Mouse (Mus musculus): ENCODE data around the gene Dyrk1b.

- TF ChIP-seq CTCF (IDR thresholded peaks at IDR 0.05; ENCODE audit: borderline replicate concordance, insufficient read depth, low read depth, low read length): peak; percentile 81
- TF ChIP-seq POLR2A (IDR thresholded peaks at IDR 0.05; ENCODE audit: borderline replicate concordance, insufficient read depth, low read length): no peak
Observed at GRCm38 (mm10) chr7:28214142-28214541, 34.9 kb downstream of the Dyrk1b start.
